Mouse (Mus musculus): ENCODE measurements around the gene Ano9.

Ano9 gene

DNA sequence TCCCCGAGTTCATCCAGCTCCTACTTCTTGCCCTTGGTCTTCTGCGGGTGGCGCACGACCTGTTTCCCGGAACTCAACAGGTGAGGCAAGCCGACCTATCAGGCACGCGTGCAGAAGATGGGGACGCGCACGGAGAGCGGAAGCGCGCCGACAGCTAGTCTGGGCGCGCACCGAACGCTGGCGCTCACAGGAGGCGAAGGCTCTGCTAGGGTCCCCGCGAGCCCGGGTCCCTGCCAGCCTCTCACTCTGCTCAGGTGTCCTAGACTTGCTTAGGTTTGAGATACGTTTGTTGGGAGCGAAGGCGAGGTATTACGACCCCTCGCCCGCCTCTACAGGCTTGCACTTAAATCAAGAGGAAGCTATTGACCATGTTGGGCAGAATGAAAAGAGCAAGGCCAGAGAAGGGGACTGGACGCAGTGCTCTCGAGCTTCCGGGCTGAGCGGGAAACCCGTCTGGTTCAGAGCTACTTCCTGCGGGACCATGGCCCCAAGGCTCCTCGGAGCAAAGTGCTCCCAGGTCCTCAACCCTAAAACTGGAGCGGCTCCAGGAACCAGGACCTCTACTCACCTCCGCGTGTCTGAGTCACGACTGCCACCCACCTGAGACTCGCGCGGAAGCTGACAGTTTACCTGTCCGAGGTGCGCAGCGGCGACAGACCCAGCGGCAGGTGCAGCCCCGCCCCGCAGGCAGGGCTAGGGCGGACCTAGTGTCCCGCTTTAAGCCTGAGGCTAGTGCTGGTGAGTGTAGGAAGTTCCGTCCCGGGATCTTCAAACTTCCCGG, 17.5 kb downstream of the Ano9 start, which contains the start of gene Sigirr:
Sigirr (minus strand) TSS at position 662 of the 781 bp plus-strand sequence.
- no peak for DNase-seq (ENCODE audit: low read depth, low spot score)

DNA sequence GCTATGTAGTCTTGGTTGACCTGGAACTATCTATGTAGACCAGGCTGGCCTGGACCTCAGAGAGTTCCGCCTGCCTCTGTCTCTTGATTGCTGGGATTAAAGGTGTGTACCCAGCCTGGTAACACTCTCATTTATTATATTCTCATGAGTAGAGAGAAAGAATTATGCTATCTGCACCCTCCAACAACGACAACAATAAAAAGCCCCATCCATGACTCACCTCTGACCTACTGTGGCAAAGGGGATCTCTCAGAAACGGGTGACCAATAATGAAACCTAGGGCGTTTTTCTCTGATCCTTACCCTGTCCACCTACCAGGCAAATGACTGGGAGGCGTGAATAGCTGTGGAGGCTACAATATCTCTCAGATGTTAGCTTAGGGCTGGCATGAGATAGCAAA, 20.4 kb downstream of the Ano9 start:
- DNase-seq (ENCODE audit: low read depth, low spot score), result no peak

DNA sequence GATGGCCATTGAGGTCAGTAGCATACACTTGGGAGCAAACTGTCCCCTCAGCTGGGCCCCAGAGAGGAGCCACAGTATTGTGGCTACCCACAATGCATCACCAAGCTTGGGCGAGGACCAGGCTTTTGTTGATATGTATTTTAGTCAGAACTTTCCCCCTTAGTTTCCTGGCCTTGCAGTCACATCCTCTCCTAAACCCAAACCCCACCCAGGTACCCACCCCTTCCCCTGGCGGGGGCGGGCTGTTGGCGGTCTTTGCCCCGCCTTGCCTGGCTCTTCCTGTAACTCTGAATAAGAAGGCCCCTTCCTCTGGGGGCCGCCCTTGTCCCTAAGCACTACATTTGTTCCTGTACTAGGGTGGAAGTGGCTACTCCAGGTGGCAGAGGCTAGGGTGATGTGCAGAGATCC, 21.0 kb downstream of the Ano9 start:
- peak; percentile 96 for DNase-seq (ENCODE audit: low read depth, low spot score)

DNA sequence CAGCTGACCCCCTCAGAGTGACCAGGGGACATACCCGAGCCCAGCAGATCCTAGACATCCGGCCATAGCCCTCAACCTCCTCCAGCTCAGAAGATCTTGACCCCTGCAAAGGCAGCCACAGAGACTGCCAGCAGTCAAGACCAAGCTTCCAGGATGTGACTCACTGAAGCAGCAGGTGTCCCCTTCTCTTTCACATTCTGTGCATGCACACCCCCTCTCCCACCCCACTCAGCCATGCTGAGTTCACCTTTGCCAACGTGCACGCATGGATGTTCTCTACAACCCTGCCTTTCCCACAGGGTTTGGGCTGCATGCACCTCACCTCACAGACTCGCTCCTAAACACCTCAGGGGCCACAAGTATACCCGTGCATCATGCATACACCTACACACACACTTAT, 21.6 kb downstream of the Ano9 start:
- DNase-seq (ENCODE audit: low read depth, low spot score), result peak; percentile 47

DNA sequence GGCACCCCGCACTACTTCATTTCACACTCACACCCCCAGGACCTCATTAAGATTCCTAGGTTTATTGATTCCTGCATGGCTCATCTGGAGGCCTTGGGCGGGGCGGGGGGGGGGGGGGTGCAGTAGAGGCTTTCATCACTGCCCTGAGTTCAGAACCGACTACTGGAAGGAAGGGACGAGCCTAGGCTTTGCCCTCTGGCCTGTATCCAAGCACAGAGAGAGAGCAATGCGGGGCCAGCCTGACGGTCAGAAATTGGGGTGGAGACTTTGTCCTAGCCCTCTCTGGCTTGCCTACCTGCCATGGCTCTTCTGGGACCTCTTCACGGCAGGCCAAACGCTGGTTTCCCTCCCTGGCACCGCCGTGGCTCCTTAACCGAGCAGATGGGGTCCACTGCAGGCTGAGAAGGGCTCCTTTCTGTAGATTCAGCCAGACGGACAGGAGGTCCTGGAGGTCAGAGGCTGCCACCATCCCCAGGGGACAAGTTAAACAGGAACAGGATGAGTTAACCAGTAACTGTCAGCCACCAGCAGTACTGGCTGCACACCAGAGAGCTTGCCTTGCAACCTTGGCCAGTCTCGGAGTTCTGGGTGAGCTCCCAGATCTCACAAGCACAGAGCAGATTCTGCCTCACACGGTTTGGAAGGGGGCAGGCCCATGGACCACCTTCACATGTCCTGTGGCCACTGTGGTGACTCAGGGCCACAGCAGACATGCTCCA, 23.0 kb downstream of the Ano9 start:
- DNase-seq (ENCODE audit: low read depth, low spot score), result no peak

DNA sequence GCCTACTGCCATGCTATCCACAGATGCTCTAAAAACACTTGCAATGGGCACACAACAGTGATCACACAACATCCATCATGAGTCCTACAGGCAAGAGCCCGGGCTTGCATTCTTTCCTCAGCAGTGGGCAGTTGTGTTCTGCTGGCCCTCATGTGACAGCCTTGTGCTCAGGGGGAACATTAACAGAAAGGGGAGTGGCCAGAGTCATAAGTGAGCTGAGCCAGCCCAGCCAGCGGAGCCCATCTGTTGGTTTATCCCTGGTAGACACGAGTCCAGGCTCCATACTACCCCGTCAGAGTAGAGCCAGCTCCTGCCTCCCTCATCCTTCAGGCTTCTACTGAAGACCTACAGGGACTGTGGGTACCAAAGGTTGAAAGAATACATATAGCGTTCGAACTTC, 23.7 kb downstream of the Ano9 start:
- DNase-seq (ENCODE audit: low read depth, low spot score), result no peak

DNA sequence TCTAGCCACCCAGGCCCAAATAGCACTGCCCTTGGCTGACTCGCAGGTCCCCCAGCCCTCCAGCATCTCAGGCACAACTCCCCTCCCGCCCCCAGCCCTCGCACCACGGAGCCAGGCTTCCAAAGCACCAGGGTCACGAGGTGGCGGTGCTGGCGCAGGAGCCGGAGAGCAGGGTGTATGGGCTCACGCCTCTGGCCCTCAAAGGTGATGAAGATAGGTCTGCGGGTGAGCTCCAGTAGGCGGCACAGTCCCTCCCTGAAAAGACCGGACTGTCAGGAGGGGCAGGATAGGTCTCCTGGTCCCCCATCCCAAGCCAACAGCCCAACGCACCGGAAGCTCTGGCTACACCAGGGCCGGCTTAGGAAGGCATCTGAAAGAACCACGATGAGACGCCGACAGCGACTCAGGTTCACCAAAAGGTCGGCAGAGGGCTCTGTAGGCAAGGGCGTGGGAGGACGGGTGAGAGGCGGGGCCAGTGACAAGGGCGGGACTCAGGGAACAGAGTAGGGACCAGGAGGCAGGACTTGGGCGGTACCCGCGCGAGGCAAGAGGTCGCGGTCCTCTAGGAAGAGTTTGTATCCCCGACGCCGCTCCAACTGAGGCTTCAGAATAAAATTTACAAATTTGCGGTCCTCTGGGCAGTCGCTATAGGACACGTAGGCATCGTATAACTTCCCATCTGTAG, 25.4 kb downstream of the Ano9 start:
- DNase-seq (ENCODE audit: low read depth, low spot score), result peak; percentile 89

DNA sequence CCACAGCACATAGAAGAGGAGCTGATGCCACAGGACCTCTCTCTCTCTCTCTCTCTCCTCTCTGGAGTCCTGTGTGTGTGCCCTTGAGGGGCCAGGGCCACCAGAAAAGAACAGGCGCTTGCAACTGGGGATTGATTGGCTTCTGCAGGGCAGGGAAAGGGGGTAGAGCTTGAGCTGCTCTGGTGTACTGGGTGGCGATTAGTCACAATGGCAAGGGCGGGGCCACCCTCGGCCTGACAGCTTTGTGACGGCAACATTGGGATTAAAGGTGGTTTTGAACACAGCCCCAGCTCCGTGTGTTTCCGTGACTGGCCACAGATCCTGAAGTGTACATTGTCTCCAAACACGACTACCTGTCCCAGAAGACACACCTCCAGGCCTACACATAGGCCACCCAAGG, 27.4 kb downstream of the Ano9 start:
- DNase-seq (ENCODE audit: low read depth, low spot score), result no peak

DNA sequence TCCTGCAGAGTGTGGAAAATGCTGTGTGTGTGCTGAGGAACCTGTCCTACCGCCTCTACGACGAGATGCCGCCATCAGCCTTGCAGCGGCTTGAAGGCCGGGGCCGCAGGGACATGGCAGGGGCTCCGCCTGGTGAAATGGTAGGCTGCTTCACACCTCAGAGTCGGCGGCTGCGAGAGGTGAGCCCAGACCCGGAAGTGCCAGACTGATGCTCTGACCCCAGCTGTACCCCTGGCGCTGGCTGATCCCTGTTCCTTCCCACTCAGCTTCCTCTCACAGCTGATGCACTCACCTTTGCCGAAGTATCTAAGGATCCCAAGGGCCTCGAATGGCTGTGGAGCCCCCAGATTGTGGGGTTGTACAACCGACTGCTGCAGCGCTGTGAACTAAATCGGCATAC, 29.1 kb downstream of the Ano9 start:
- DNase-seq (ENCODE audit: low read depth, low spot score), result no peak

DNA sequence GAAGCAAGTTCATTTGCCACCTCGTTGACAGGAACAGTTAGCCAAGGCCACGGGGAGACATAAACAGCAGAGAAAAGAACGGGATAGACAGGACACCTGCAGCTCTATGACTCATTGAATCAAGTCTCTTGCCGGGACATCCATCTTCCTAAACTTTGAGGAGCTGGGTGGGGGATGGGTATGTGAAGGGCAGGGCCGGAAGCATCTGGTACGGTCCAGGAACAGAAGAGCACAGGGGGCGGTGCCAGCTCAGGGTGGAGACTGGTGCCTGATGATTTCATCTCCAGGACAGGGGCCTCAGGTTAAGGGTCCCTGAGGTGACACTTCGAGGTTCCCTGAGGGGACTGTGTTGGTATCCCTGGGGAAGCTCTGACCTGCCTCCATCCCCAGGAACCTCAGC, 29.7 kb downstream of the Ano9 start:
- no peak for DNase-seq (ENCODE audit: low read depth, low spot score)

DNA sequence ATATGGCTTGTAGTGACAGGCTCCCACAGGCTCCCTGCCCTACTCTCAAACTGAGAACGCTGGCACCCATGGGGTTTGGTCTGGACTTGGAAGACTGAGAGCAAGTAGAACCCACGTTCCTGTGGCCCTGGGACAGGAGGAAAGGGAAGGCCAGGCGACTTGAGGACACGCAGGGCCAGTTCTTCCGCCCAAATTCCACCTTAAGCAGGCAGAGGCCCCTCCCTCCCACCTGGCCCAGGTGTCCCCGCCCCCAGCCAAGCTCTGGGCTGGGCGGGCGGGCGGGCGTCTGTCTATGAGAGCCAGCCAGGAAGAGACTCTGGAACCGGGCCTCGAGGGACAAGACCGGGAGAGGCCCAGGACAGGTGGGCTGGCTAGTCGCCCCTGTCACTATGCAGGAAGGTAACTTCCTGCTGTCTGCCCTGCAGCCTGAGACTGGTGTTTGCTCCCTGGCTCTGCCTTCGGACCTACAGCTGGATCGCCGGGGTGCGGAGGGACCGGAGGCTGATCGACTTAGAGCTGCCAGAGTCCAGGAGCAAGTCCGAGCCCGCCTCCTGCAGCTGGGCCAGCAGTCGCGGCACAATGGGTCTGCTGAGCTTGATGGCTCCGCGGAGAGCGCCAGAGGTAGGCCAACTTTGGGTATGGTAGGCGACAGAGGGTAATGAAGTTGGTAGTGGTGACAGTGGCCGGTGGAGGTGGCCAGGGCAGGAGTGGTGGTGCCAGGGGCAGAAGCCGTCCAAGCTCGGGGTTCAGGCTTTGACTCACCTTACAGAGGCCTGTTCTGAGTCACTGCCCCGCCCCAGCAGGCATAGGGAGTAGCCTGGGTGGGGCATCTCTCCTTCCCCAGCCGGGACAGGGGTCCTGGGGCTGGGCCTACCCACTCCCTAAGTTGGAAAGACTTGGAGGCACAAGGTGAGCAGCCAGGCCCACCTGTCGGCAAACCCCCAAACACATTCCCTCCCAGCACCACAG, 37.8 kb downstream of the Ano9 start:
- no peak for DNase-seq (ENCODE audit: low read depth, low spot score)

DNA sequence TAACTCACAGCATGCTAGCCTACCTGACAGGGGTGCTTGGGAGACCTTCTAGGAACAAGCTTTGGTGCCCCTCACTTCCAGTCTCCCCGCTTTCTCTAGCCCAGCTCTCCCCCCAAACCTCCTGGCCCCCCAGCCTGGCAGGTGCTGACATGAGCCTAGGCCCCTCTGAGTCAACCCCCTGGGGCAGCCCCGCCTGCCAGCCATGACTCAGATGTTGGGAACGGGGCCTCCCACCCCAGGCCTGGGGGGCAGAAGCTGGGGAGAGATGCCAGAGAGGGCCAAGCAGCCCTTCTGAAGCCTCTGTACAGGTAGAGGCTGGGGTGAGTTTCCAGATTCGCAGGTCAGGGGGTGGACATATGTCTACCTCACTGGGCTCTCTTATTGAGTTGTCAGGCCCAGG, 38.7 kb downstream of the Ano9 start:
- no peak for DNase-seq (ENCODE audit: low read depth, low spot score)

DNA sequence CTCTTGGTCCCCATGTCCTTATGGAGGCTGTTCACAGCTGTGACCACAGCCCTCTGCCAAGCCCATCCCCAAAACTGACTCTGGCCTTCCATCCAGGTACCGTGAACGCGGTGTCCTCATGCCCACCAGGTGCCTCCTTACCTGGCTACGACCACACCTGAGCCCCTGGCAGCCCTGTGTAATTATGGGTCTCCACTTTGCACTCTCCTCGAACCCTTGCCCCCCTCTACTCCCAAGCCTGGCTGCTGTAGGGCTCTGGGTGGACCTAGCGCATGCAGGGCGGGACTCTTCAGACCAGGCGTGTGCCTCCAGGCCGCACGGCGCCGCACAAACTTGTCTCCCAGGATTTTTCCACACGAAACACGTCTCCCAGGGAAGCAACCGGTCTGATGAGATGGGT, 39.8 kb downstream of the Ano9 start, which contains the start of gene Pkp3:
Pkp3 (plus strand) TSS at position 378 of the 400 bp plus-strand sequence.
- no peak for DNase-seq (ENCODE audit: low read depth, low spot score)

DNA sequence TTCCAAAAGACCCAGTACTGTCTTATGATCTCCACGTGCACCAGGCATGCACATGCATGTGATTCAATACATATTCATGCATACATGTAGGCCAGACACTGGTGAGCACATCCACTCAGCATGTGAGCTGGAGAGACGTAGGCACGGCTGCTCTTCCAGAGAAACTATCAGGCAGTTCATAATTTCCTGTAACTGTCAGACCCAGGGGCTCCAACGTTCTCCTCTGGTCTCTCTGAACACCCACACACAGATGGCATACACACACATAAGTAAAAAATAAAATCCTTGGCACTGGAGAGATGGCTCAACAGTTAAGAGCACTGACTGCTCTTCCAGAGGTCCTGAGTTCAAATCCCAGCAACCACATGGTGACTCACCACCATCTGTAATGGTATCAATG, 43.8 kb downstream of the Ano9 start:
- DNase-seq (ENCODE audit: low read depth, low spot score), result no peak

DNA sequence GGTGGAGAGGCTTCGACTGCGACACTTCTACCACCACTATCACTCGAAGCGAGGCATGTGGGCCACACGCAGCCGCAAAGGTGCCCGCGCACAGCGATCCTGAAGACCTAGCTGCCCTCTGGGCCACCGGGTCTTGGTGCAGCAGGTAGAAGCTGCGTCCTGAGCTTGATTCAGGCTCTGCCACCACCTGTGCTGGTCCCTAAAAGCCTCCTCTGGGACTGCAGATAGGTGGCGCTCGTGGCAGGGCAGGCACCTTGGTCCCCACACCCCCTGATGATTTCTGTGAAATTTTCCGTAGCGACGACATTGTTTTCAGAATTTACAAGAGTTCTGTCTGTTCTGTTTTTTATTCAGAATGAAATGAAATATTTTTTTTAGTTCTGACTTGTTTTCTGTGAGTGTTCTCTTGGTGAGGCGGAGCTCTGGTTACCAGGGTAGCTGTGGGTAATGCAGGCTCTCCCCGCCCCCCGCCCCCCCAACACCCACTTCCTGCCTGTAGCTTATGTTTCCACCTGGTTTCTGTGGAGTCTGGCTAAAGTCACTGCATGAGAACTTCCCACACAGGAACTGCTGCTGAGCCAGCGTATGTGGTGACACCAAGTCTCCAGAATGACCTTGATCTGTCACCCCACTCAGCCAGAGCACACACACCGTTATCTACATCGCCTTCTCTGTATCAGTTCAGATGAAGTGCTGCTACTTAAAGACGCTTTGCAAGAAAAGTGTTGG, 45.4 kb downstream of the Ano9 start:
- DNase-seq (ENCODE audit: low read depth, low spot score), result peak; percentile 74

DNA sequence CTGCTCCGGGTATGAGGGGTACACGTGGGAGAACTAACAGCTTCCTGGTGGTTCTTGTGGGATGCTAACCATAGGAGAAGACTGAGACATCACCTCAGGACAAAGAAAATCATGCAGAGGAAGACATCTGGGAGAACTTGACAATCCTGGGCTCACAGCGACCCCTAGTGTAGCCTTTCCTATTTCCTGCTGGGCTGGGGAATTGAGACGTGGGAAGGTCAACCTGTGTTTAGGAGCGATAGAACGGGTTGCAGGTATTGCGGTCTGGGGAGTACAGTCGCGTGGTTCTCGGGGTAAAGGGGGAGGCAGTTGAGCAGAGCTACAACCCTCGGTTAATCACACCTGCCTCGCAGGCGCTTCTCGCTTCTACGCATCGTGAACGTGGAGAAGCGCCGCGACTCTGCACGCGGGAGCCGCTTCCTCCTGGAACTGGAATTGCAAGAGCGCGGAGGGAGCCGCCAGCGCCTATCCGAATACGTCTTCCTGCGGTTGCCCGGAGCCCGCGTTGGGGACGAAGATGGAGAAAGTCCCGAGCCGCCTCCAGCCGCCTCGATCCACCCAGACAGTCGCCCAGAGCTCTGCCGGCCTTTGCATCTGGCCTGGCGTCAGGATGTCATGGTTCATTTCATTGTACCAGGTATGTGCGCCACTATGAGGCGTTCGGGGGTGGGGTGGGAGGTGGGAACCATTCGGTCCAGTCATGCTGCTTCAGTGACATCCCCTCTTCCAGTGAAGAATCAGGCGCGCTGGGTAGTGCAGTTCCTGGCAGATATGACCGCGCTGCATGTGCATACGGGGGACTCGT, 47.3 kb downstream of the Ano9 start:
- DNase-seq (ENCODE audit: low read depth, low spot score), result peak; percentile 49

DNA sequence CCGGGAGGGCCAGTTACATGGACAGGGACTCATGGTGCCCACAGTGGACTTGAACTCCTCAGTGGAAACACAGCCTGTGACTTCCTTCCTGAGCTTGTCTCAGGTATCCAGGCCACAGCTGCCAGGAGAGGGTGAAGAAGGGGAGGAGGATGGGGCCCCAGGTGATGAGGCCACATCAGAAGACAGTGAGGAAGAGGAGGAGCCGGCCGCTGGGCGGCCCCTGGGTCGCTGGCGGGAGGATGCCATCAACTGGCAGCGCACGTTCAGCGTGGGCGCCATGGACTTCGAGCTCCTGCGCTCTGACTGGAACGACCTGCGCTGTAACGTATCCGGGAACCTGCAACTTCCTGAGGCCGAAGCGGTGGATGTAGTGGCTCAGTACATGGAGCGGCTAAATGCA, 49.3 kb downstream of the Ano9 start:
- DNase-seq (ENCODE audit: low read depth, low spot score), result no peak

DNA sequence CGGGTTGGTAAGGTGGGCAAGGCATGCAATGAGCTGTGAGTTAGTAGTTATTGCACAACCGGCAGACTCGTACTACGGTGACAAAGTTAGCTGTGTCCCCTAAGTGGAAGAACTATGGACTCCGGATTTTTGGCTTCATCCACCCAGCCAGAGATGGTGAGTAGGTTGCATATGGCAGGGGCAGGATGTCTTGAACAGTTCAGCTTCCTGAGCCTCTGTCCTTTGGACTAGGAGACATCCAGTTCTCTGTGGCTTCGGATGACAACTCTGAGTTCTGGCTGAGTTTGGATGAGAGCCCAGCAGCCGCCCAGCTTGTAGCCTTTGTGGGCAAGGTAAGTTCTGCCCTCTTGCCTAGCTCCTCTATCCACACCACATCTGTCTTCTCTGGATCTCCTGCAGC, 53.0 kb downstream of the Ano9 start:
- no peak for DNase-seq (ENCODE audit: low read depth, low spot score)

DNA sequence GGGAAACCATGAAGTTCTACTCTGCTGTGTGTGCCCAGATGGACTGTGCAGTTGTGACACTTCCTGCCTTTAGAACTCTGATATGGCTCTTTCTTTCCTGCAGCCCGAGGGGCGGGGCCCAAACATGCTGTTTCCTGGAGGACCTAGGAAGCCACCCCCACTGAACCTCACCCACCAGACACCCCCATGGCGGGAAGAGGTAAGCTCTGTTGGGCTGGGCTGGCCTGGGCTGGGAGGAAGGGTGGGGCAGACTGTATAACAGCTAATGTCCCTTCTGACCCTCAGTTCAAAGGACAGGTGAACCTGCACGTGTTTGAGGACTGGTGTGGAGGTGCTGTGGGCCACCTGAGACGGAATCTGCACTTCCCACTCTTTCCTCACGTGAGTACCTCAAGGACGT, 53.4 kb downstream of the Ano9 start:
- DNase-seq (ENCODE audit: low read depth, low spot score), result no peak

DNA sequence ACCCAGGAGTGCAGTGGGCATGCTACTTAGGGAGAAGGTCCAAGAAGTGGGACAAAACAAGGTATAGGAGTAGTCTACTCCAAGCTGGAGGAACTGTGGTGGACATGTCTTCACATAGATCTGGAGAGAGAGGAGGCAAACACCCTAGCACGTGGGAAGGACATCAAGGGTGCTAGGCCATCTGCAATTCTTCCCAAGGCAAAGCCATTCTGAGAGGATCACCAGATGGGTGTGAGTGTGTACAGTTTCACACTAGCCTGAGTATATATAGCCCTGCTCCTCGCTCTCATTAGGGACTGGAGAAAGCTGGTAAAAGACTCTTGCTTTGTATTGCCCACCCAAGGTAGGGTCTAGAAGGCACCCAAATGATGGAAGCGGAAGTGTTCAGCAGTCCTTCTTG, 54.3 kb downstream of the Ano9 start:
- DNase-seq (ENCODE audit: low read depth, low spot score), result no peak

Data from A20 (cell line).